Mouse (Mus musculus) erythroblast, embryonic 14.5 days (primary cell): Measurements from ENCODE around the gene Defa25.
"Not testable (repeated sequence)": the region's sequence is repeated elsewhere in the genome, so short reads cannot be mapped to it uniquely, and the experiment has no call there.

Experiments used
- GATA1 ChIP-seq: IDR thresholded peaks from 2 replicates; pipeline ENCODE4 v1.6.1; 2012; ENCODE audit warnings: low read length, inconsistent platforms, mixed read lengths
- TAL1 ChIP-seq: IDR thresholded peaks from 3 replicates; pipeline ENCODE4 v1.6.1; 2012; ENCODE audit warnings: low read length, inconsistent platforms, mixed read lengths

- TF ChIP-seq GATA1, TAL1: not testable (repeated sequence)
These were observed 19.5 kb upstream of the Defa25 start, which contains the start of gene Defa35 for GRCm38 (mm10) chr8:21064738-21065137.
